Mouse (Mus musculus): Measurements from ENCODE around the gene Ank2. TPM values are rescaled to one million over a fixed set of nuclear protein-coding genes. Genes with fewer than 3 reads are reported as not detected.

Ank2 gene
- polyA plus RNA-seq, 1 experiment from 2014 or later = 37.3 TPM

GRCm38 (mm10) chr3:126995970-126996369 lies 503.2 kb downstream of the Ank2 start:
- 0 out of 2 replicates have a peak, but pooled peaks cover 6% of the 10 kb centered on the region for H3K4me1 ChIP-seq (replicated peaks)
- no peaks in the 10 kb centered on the region for H3K36me3 ChIP-seq
- H3K27me3 ChIP-seq = no peaks in the 10 kb centered on the region
- H3K4me2 ChIP-seq = no peak overlapping the region
- H3K27ac ChIP-seq = no peak overlapping the region
- no peaks in the 10 kb centered on the region for H3K9me3 ChIP-seq (replicated peaks)
- no peak overlapping the region for H3K9ac ChIP-seq
- H3K4me3 ChIP-seq = no peak overlapping the region
- ATAC-seq (replicated peaks; ENCODE audit: insufficient number of reproducible peaks, insufficient read depth, low FRiP score, low read depth) = no peak
- 71% methylated on average over 4 of the region's 4 CpGs for WGBS

DNA sequence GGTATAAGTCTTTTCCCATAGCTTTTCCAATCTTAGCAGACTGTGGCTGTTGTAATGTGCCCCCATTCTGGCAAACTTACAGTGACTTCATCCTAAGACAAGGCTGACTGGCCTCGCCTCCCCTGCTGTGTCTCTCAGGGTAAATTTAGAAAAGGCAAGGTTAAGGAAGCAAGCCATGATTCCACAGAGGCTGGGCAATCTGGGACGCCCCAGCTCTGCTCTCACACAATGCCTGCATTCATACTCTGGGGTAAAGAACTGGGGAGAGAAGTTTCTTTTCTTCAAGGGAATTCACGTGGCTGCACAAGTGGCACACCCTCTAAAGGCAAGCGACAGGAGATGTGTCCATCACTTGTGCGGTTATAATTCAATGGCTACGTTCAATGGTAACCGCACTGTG lies 505.0 kb downstream of the Ank2 start:
- no peak overlapping the region for H3K4me3 ChIP-seq
- no peaks in the 10 kb centered on the region for H3K36me3 ChIP-seq
- WGBS = 69% methylated on average over 7 of the region's 7 CpGs
- no peaks in the 10 kb centered on the region for H3K9me3 ChIP-seq (replicated peaks)
- 0 out of 2 replicates have a peak, but pooled peaks cover 6% of the 10 kb centered on the region for H3K4me1 ChIP-seq (replicated peaks)
- no peak overlapping the region for H3K27ac ChIP-seq
- no peak for ATAC-seq (replicated peaks; ENCODE audit: insufficient number of reproducible peaks, insufficient read depth, low FRiP score, low read depth)
- no peak overlapping the region for H3K4me2 ChIP-seq
- no peaks in the 10 kb centered on the region for H3K27me3 ChIP-seq
- H3K9ac ChIP-seq = no peak overlapping the region

DNA sequence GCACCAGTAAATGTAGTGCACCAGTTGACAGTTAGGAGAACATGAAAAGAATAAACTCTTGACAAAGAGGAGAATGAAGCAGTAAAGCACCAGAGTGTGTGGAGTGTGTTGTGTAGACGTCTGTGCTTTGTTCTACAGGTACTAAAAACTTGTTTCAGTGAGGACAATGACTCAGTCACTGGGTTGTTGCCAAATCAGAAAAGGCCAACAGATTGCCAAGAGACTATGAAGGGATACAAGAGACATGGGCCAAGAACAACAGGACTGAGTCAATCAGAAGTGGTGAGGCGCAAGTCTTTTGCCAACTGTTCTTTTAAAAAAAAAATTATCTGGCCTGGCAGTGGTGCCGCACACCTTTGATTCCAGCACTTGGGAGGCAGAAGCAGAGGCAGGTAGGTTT lies 509.2 kb downstream of the Ank2 start:
- 64% methylated on average over 3 of the region's 3 CpGs for WGBS

DNA sequence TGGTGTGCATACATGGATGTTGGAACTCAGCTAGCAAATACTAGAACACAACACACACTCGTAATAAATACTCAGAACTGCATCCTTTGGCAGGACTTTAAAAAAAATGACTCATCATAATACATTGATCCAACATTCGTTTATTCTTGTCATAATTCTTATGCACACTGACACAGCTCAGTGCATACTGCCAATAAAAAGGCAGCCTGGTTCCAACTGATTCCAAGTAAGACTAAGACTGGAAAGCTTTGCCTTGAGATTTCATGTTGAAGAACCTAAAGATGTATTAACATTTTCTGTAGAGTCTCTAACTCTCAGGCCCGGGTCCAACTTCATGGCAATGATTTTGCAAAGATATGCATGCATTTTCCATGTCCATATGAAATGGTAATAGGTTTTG lies 512.5 kb downstream of the Ank2 start:
- WGBS = 62% methylated on average over 3 of the region's 3 CpGs
- Histone ChIP-seq H3K9me3 (replicated peaks) (no peaks in the 10 kb centered on the region), H3K9ac (no peak overlapping the region), H3K4me1 (replicated peaks) (no peaks in the 10 kb centered on the region), H3K4me3 (no peak overlapping the region), H3K27me3 (no peaks in the 10 kb centered on the region), H3K4me2 (no peak overlapping the region), H3K27ac (no peak overlapping the region), H3K36me3 (no peaks in the 10 kb centered on the region)
- ATAC-seq (replicated peaks; ENCODE audit: insufficient number of reproducible peaks, insufficient read depth, low FRiP score, low read depth) = no peak

More for the DNA sequence above, 509.2 kb downstream of the Ank2 start:
- Histone ChIP-seq H3K27me3 (no peaks in the 10 kb centered on the region), H3K27ac (no peak overlapping the region), H3K9me3 (replicated peaks) (no peaks in the 10 kb centered on the region), H3K9ac (no peak overlapping the region), H3K4me3 (no peak overlapping the region), H3K36me3 (no peaks in the 10 kb centered on the region), H3K4me2 (no peak overlapping the region), H3K4me1 (replicated peaks) (no peaks in the 10 kb centered on the region)
- ATAC-seq (replicated peaks; ENCODE audit: insufficient number of reproducible peaks, insufficient read depth, low FRiP score, low read depth) = no peak

DNA sequence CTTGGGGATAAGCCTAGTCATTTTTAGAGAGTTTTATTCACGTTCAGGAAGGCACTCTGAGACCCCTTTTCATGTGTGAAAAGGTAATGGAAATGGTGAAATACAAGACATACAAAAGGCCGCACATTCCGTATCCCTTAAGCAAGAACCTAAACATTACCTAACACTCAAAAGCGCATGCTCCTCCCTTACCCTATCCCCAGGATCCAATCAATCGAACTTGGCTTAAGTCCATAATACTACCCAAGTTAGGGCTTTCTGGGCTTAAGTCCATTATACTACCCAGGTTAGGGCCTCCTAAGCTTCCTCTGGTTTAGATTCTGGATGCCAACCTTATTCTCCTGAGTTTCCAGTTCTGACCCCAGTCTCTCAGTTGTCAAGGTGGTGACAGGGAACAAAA lies 516.3 kb downstream of the Ank2 start:
- ATAC-seq (replicated peaks; ENCODE audit: insufficient number of reproducible peaks, insufficient read depth, low FRiP score, low read depth) = no peak
- no peak overlapping the region for H3K4me2 ChIP-seq
- WGBS = 87% methylated on average over 5 of the region's 5 CpGs
- H3K27ac ChIP-seq = no peak overlapping the region
- H3K4me1 ChIP-seq (replicated peaks) = no peaks in the 10 kb centered on the region
- H3K9me3 ChIP-seq (replicated peaks) = no peaks in the 10 kb centered on the region
- no peak overlapping the region for H3K9ac ChIP-seq
- no peaks in the 10 kb centered on the region for H3K36me3 ChIP-seq
- no peak overlapping the region for H3K4me3 ChIP-seq
- no peaks in the 10 kb centered on the region for H3K27me3 ChIP-seq

GRCm38 (mm10) chr3:126981163-126981562 lies 518.0 kb downstream of the Ank2 start:
- no peaks in the 10 kb centered on the region for H3K36me3 ChIP-seq
- no peaks in the 10 kb centered on the region for H3K27me3 ChIP-seq
- WGBS = 71% methylated on average over 3 of the region's 3 CpGs
- no peaks in the 10 kb centered on the region for H3K9me3 ChIP-seq (replicated peaks)
- H3K4me1 ChIP-seq (replicated peaks) = no peaks in the 10 kb centered on the region
- H3K4me3 ChIP-seq = no peak overlapping the region
- no peak overlapping the region for H3K9ac ChIP-seq
- ATAC-seq (replicated peaks; ENCODE audit: insufficient number of reproducible peaks, insufficient read depth, low FRiP score, low read depth) = no peak
- H3K4me2 ChIP-seq = no peak overlapping the region
- no peak overlapping the region for H3K27ac ChIP-seq

DNA sequence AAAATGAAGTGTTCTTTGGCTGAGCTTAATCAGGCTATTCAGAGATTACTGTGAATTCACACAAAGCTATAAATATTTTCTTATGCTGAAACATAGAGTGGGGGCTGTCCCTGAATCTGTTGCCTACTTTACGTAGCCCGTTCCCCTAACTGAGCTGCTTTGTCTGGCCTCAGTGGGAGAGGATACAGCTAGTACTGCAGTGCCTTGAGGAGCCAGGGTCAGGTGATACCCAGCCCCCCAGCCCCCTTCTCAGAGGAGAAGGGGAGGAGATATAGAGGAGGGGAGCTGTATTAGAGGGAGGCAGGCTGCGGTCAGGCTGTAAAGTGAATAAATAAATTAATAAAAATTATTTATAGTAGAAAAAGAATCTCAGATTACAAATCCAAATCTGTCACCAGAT lies 519.5 kb downstream of the Ank2 start:
- 82% methylated on average over 3 of the region's 3 CpGs for WGBS
- Histone ChIP-seq H3K4me3 (no peak overlapping the region), H3K9me3 (replicated peaks) (no peaks in the 10 kb centered on the region), H3K4me2 (no peak overlapping the region), H3K36me3 (no peaks in the 10 kb centered on the region), H3K27me3 (no peaks in the 10 kb centered on the region), H3K4me1 (replicated peaks) (no peaks in the 10 kb centered on the region), H3K27ac (no peak overlapping the region), H3K9ac (no peak overlapping the region)
- no peak for ATAC-seq (replicated peaks; ENCODE audit: insufficient number of reproducible peaks, insufficient read depth, low FRiP score, low read depth)

DNA sequence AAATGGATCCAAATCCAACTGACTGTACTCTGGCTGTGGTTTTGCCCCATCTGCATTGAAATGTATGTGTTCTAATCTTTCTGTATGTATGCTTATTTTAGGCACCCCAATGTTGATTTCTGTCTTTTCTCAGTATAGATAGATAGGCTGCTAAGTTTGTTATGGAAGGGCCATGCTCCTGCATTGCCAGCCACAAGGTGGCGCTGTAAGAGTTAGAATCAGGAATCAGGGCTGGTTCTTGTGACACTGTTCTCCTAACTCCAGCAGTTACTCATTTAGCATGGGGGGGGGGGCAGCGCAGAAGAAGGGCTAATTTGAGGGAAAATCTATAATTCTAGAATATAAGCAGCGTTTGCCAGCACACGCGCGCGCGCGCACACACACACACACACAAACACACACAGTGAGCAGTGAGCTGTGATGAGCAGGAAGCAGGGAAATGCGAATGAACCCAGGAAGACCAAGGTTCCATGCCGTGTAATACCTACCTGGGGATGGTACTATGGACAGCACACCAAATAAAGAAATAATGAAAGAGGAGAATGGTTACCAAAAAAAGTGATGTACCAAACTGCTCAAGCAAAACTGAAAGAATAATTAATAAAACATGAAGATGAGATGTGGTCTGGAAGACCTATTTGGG lies 520.3 kb downstream of the Ank2 start:
- Histone ChIP-seq H3K4me3 (no peak overlapping the region), H3K4me1 (replicated peaks) (no peaks in the 10 kb centered on the region), H3K36me3 (no peaks in the 10 kb centered on the region), H3K9ac (no peak overlapping the region), H3K27ac (no peak overlapping the region), H3K27me3 (no peaks in the 10 kb centered on the region), H3K4me2 (no peak overlapping the region), H3K9me3 (replicated peaks) (no peaks in the 10 kb centered on the region)
- WGBS = 63% methylated on average over 11 of the region's 11 CpGs
- ATAC-seq (replicated peaks; ENCODE audit: insufficient number of reproducible peaks, insufficient read depth, low FRiP score, low read depth) = no peak

DNA sequence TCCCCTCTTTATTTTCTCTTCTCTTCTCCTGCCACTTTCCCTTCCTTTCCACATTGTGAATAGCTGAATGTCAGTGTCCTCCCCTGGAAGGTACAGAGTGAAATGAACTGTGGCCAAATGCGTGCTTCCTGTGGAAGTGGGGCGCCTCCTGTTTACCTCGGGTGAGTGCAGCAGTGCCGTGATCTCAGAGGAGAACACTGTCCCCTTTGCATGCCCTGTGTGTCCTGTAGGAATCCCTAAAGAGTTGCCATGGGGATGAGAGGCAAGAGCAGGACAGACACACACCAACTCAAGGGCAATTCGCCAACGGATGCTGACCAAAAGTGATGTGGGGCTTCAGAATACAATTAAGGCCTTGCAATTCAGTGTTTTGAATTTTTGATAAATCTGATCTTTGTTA lies 521.8 kb downstream of the Ank2 start:
- ATAC-seq (replicated peaks; ENCODE audit: insufficient number of reproducible peaks, insufficient read depth, low FRiP score, low read depth) = no peak
- H3K27me3 ChIP-seq = no peaks in the 10 kb centered on the region
- H3K4me3 ChIP-seq = no peak overlapping the region
- WGBS = 66% methylated on average over 6 of the region's 6 CpGs
- no peak overlapping the region for H3K4me2 ChIP-seq
- no peaks in the 10 kb centered on the region for H3K4me1 ChIP-seq (replicated peaks)
- H3K9me3 ChIP-seq (replicated peaks) = no peaks in the 10 kb centered on the region
- no peak overlapping the region for H3K27ac ChIP-seq
- no peaks in the 10 kb centered on the region for H3K36me3 ChIP-seq
- H3K9ac ChIP-seq = no peak overlapping the region

DNA sequence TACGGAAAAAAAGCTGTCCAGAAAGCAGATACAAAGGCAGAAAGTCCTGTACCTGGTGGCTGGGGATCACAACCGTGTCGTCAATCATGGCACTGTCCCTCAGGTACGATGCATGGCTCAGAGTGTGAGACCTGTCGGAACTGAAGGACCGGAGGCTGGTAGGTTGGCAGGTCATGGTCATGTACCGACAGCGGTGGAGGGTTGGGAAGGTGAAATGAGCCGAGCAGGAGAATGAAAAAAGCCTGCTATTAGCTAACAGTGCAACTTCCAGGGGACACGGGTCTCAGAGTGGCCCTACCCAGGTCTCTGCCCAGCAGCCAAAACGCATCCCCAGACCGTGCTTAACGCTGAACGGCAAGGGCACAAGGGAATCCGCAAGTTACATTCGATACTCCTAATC lies 522.4 kb downstream of the Ank2 start:
- 82% methylated on average over 16 of the region's 16 CpGs for WGBS
- ATAC-seq (replicated peaks; ENCODE audit: insufficient number of reproducible peaks, insufficient read depth, low FRiP score, low read depth) = no peak
- Histone ChIP-seq H3K4me1 (replicated peaks) (no peaks in the 10 kb centered on the region), H3K27ac (no peak overlapping the region), H3K4me2 (no peak overlapping the region), H3K4me3 (no peak overlapping the region), H3K9me3 (replicated peaks) (no peaks in the 10 kb centered on the region), H3K9ac (no peak overlapping the region), H3K27me3 (no peaks in the 10 kb centered on the region), H3K36me3 (no peaks in the 10 kb centered on the region)

DNA sequence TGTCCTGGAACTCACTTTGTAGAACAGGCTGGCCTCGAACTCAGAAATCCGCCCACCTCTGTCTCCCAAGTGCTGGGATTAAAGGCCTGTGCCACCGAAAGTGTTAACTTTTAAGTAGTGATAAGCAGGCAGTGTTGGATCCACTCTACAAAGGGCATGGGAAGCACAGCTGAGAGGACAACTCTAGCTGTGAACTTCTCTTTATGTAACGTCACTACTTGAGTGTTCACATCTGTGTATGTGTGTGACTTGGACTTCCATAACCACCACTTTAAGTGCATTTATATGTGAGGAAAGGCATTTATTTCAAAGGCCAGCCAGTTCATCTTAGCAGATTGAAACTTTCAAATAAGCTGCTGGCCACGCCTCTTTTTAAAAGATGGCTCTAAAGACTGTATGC lies 523.7 kb downstream of the Ank2 start:
- 59% methylated on average over 5 of the region's 5 CpGs for WGBS

DNA sequence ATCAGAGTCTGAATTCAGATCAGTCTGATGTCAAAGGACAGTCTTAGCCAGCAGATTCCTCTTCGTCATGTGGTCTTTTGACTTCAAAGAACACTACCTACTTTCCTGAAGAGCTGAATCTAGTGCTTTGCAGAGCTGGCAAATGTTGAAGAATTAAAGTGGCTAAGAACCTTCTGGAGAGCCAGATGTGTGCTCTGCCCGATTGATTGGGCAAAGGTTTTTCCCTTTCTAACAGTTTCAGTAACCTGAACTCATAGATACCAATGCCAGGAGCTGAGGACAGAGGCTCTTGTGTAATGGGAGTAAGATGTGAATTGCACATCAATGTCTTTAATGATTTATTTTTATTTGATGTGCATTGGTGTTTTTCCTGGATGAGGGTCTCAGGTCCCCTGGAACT lies 525.6 kb downstream of the Ank2 start:
- no peak overlapping the region for H3K4me2 ChIP-seq
- H3K27me3 ChIP-seq = no peaks in the 10 kb centered on the region
- H3K9ac ChIP-seq = no peak overlapping the region
- ATAC-seq (replicated peaks; ENCODE audit: insufficient number of reproducible peaks, insufficient read depth, low FRiP score, low read depth) = no peak
- no peaks in the 10 kb centered on the region for H3K9me3 ChIP-seq (replicated peaks)
- no peak overlapping the region for H3K4me3 ChIP-seq
- WGBS = 84% methylated on average over 2 of the region's 2 CpGs
- no peaks in the 10 kb centered on the region for H3K36me3 ChIP-seq
- no peak overlapping the region for H3K27ac ChIP-seq
- 0 out of 2 replicates have a peak, but pooled peaks cover 2% of the 10 kb centered on the region for H3K4me1 ChIP-seq (replicated peaks)

More for the DNA sequence above, 523.7 kb downstream of the Ank2 start:
- Histone ChIP-seq H3K9me3 (replicated peaks) (no peaks in the 10 kb centered on the region), H3K27me3 (no peaks in the 10 kb centered on the region), H3K4me3 (no peak overlapping the region), H3K4me2 (no peak overlapping the region), H3K36me3 (no peaks in the 10 kb centered on the region), H3K9ac (no peak overlapping the region), H3K27ac (no peak overlapping the region), H3K4me1 (replicated peaks) (no peaks in the 10 kb centered on the region)
- no peak for ATAC-seq (replicated peaks; ENCODE audit: insufficient number of reproducible peaks, insufficient read depth, low FRiP score, low read depth)

All from heart, embryonic 15.5 days (tissue).